Mouse (Mus musculus) heart, adult 10 weeks (tissue): Measurements from ENCODE around the gene Mgst1. TPM values are rescaled to one million over a fixed set of nuclear protein-coding genes. Genes with fewer than 3 reads are reported as not detected.

Experiments
- polyA plus RNA-seq: library from polyadenylated mRNA; stranded (reverse); fragments of 350-450 nt; fragmentation: Illumina TruSeq; extraction: RNeasy Lipid Tissue Mini Kit (QIAGEN cat#74804); gene quantifications from one replicate; pipeline ENCODE4 v1.2.3, GENCODE M21; 2014; ENCODE audit warnings: low read depth, low replicate concordance

Gene Mgst1
- 134 TPM for polyA plus RNA-seq

GRCm38 (mm10) chr6:138139930-138140329, at the start of gene Mgst1:
Gene Mgst1 (plus strand): TSS chr6:138140316.

Other genes with a start within 250 kb of the Mgst1 start
- not detected for gene Slc15a5, start 60.4 kb upstream of the Mgst1 start, polyA plus RNA-seq